Mouse (Mus musculus): ENCODE results near the gene Tsr3. TPM values are rescaled to one million over a fixed set of nuclear protein-coding genes. Genes with fewer than 3 reads are reported as not detected.

Tsr3 gene
- polyA plus RNA-seq, 1 experiment from 2014 or later, result 40.6 TPM

- no peaks in the 10 kb centered on the region for H3K27me3 ChIP-seq
- in situ Hi-C loops (cut with MboI; ENCODE audit: low pct_unique_long_range_greater_than_20kb), result no loop called here
- TF ChIP-seq CTCF (IDR thresholded peaks at IDR 0.05), result no peak
- DNase-seq (ENCODE audit: low read depth, low spot score), result no peak
- ChIA-PET CTCF (interaction anchor here (0.9 to 1.3 kb wide), 2 partner anchors 8 to 24 kb away, joined by 3 to 5 read pairs; partner anchors contain the start of genes Gnptg and Tsr3), POLR2A (interaction anchor here (0.6 to 2.7 kb wide), 4 partner anchors 11 to 66 kb away, joined by 3 to 11 read pairs (median 5); partner anchors contain the start of gene Ube2i)
- no peak for ATAC-seq
Observed at GRCm38 (mm10) chr17:25248033-25248750, 8.2 kb downstream of the Tsr3 start.

GRCm38 (mm10) chr17:25250181-25250835 is 10.3 kb downstream of the Tsr3 start:
- no peak for TF ChIP-seq CTCF (IDR thresholded peaks at IDR 0.05)
- DNase-seq (ENCODE audit: low read depth, low spot score) (no peak), ATAC-seq (no peak)
- no peaks in the 10 kb centered on the region for H3K27me3 ChIP-seq
- ChIA-PET CTCF (no interaction called here), POLR2A (interaction anchor here (1.9 kb wide), 1 partner anchor 23 kb away, joined by 4 read pairs; no protein-coding TSS in a partner anchor)
- in situ Hi-C loops (cut with MboI; ENCODE audit: low pct_unique_long_range_greater_than_20kb), result no loop called here

GRCm38 (mm10) chr17:25252643-25253042 is 12.7 kb downstream of the Tsr3 start:
- no peak for DNase-seq (ENCODE audit: low read depth, low spot score)
- in situ Hi-C loops (cut with MboI; ENCODE audit: low pct_unique_long_range_greater_than_20kb), result no loop called here
- H3K27me3 ChIP-seq, result no peaks in the 10 kb centered on the region
- ChIA-PET POLR2A (no interaction called here), CTCF (no interaction called here)
- TF ChIP-seq CTCF (IDR thresholded peaks at IDR 0.05), result no peak
- ATAC-seq, result no peak

GRCm38 (mm10) chr17:25253760-25254159 is 13.8 kb downstream of the Tsr3 start:
- ATAC-seq (no peak), DNase-seq (ENCODE audit: low read depth, low spot score) (no peak)
- ChIA-PET POLR2A (interaction anchor here (0.8 kb wide), 1 partner anchor 10 kb away, joined by 3 read pairs; no protein-coding TSS in a partner anchor), CTCF (no interaction called here)
- in situ Hi-C loops (cut with MboI; ENCODE audit: low pct_unique_long_range_greater_than_20kb), result no loop called here
- no peaks in the 10 kb centered on the region for H3K27me3 ChIP-seq
- no peak for TF ChIP-seq CTCF (IDR thresholded peaks at IDR 0.05)

- ChIA-PET POLR2A (no interaction called here), CTCF (interaction anchor here (1.0 kb wide), 1 partner anchor 12 kb away, joined by 3 read pairs; no protein-coding TSS in a partner anchor)
Observed at GRCm38 (mm10) chr17:25255110-25255509, 15.1 kb downstream of the Tsr3 start.

GRCm38 (mm10) chr17:25256140-25256754 is 16.3 kb downstream of the Tsr3 start, which contains the start of gene Baiap3:
Baiap3 (minus strand) TSS chr17:25256364.
- ChIA-PET CTCF (no interaction called here), POLR2A (no interaction called here)
- DNase-seq (ENCODE audit: low read depth, low spot score), result no peak
- in situ Hi-C loops (cut with MboI; ENCODE audit: low pct_unique_long_range_greater_than_20kb), result no loop called here
- no peak for TF ChIP-seq CTCF (IDR thresholded peaks at IDR 0.05)
- no peak for ATAC-seq
- H3K27me3 ChIP-seq, result no peaks in the 10 kb centered on the region

More at GRCm38 (mm10) chr17:25255110-25255509, 15.1 kb downstream of the Tsr3 start:
- in situ Hi-C loops (cut with MboI; ENCODE audit: low pct_unique_long_range_greater_than_20kb), result no loop called here
- H3K27me3 ChIP-seq, result no peaks in the 10 kb centered on the region
- DNase-seq (ENCODE audit: low read depth, low spot score), result no peak
- no peak for TF ChIP-seq CTCF (IDR thresholded peaks at IDR 0.05)
- ATAC-seq, result no peak

GRCm38 (mm10) chr17:25257804-25258261 is 17.9 kb downstream of the Tsr3 start:
- H3K27me3 ChIP-seq, result no peaks in the 10 kb centered on the region
- POLR2A ChIA-PET, result interaction anchor here (2.8 kb wide), 1 partner anchor 11 kb away, joined by 11 read pairs; no protein-coding TSS in a partner anchor
- in situ Hi-C loops (cut with MboI; ENCODE audit: low pct_unique_long_range_greater_than_20kb), result no loop called here
- CTCF ChIA-PET, result no interaction called here
- ATAC-seq (no peak), DNase-seq (ENCODE audit: low read depth, low spot score) (no peak)
- no peak for TF ChIP-seq CTCF (IDR thresholded peaks at IDR 0.05)

GRCm38 (mm10) chr17:25264453-25264852 is 24.5 kb downstream of the Tsr3 start:
- no peak for TF ChIP-seq CTCF (IDR thresholded peaks at IDR 0.05)
- ATAC-seq (no peak), DNase-seq (ENCODE audit: low read depth, low spot score) (no peak)
- ChIA-PET POLR2A (interaction anchor here (1.1 kb wide), 1 partner anchor 9 kb away, joined by 6 read pairs; no protein-coding TSS in a partner anchor), CTCF (interaction anchor here (1.5 to 1.8 kb wide), 2 partner anchors 9 to 21 kb away, joined by 4 read pairs; no protein-coding TSS in a partner anchor)
- in situ Hi-C loops (cut with MboI; ENCODE audit: low pct_unique_long_range_greater_than_20kb), result no loop called here
- no peaks in the 10 kb centered on the region for H3K27me3 ChIP-seq

GRCm38 (mm10) chr17:25270795-25271335 is 30.9 kb downstream of the Tsr3 start:
- in situ Hi-C loops (cut with MboI; ENCODE audit: low pct_unique_long_range_greater_than_20kb), result loop anchor here (5.0 kb wide), 2 partner anchors 79 to 154 kb away; partner anchors contain the start of gene Telo2
- ChIA-PET POLR2A (no interaction called here), CTCF (interaction anchor here (1.3 kb wide), 1 partner anchor 12 kb away, joined by 3 read pairs; no protein-coding TSS in a partner anchor)
- ATAC-seq, result no peak
- TF ChIP-seq CTCF (IDR thresholded peaks at IDR 0.05), result no peak
- no peak for DNase-seq (ENCODE audit: low read depth, low spot score)
- no peaks in the 10 kb centered on the region for H3K27me3 ChIP-seq

GRCm38 (mm10) chr17:25272326-25272725 is 32.4 kb downstream of the Tsr3 start:
- ChIA-PET POLR2A (interaction anchor here (0.6 to 1.8 kb wide), 9 partner anchors 11 to 351 kb away, joined by 3 to 7 read pairs (median 3); partner anchors contain the start of genes BC003965, Gnptg and Tsr3), CTCF (interaction anchor here (0.8 to 1.0 kb wide), 2 partner anchors 25 to 48 kb away, joined by 3 to 5 read pairs; no protein-coding TSS in a partner anchor)
- no peaks in the 10 kb centered on the region for H3K27me3 ChIP-seq
- in situ Hi-C loops (cut with MboI; ENCODE audit: low pct_unique_long_range_greater_than_20kb), result loop anchor here (5.0 kb wide), 2 partner anchors 80 to 155 kb away; partner anchors contain the start of gene Telo2
- DNase-seq (ENCODE audit: low read depth, low spot score) (no peak), ATAC-seq (no peak)
- no peak for TF ChIP-seq CTCF (IDR thresholded peaks at IDR 0.05)

Data from Patski (cell line).